ENCODE assay signal across 23 mouse cellular contexts in the genomic region with DNA sequence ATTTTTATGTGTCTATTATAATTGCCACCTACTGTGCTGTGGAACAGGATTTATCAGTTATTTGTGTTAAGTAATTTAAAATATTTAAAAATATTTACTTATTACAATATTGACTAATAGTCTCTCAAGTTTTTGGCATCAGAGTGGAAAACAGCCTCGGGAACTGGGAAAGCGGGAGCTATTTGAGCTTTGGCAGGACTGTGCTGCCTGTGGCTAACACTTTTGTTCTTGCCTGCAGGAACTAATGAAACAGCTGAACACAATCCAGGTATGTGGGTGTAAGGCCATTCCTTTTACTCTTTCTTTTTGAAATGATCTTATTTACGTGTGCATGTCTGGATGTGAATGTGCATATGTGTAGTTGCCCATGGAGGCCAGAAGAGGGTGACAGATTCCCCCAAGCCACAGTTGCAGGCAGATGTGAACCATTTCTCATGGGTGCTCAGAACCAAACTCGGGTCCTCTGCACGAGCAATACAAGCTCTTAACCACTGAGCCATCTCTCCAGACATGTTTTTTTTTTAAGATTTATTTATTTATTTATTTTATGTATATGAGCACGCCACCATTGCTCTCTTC. TPM values are rescaled to one million over a fixed set of nuclear protein-coding genes. Genes with fewer than 3 reads are reported as not detected.
DNase-seq lines count a peak whose midpoint lies in the region; ATAC-seq and TF ChIP-seq lines count a peak whose summit lies in the region.
"Had no signal": no experiment of that assay in that cellular context is flagged by ENCODE, and none has a peak within 500 bp of the region (broad histone marks: within the 10 kb centered on the region; RNA-seq: fewer than 3 reads in every experiment).

No protein-coding gene starts in this region.

- WGBS in forebrain, postnatal 0 days, result 87% methylated on average over 6 of the region's 6 CpGs
- 92% methylated on average over 6 of the region's 6 CpGs for WGBS in forebrain, embryonic 16.5 days
- 99% methylated on average over 6 of the region's 6 CpGs for WGBS in kidney, postnatal 0 days
- WGBS in midbrain, postnatal 0 days, result 92% methylated on average over 6 of the region's 6 CpGs
- WGBS in midbrain, embryonic 15.5 days, result 95% methylated on average over 6 of the region's 6 CpGs

- H3K4me2 ChIP-seq in forebrain, postnatal 0 days (ENCODE audit: low read depth), result no peak overlapping the region
- no peak overlapping the region for H3K4me2 ChIP-seq in forebrain, embryonic 16.5 days (ENCODE audit: low read length)
- H3K4me2 ChIP-seq in kidney, postnatal 0 days (ENCODE audit: low read length), result no peak overlapping the region
- H3K4me2 ChIP-seq in midbrain, postnatal 0 days (ENCODE audit: low read depth, low read length, poor library complexity, severe bottlenecking), result no peak overlapping the region
- no peak overlapping the region for H3K4me2 ChIP-seq in midbrain, embryonic 15.5 days
- H3K4me2 ChIP-seq: forebrain, embryonic 12.5 days; heart, embryonic 11.5 days; hindbrain, embryonic 14.5 days; stomach, embryonic 15.5 days had no signal

- H3K27me3 ChIP-seq in forebrain, postnatal 0 days (ENCODE audit: insufficient read depth, low read length), result no peaks in the 10 kb centered on the region
- no peaks in the 10 kb centered on the region; the same call in none of the 2 replicates for H3K27me3 ChIP-seq in forebrain, embryonic 16.5 days (replicated peaks; ENCODE audit: control insufficient read depth, insufficient read depth, low read length)
- H3K27me3 ChIP-seq in kidney, postnatal 0 days (ENCODE audit: insufficient read depth, low read length), result no peaks in the 10 kb centered on the region
- no peaks in the 10 kb centered on the region for H3K27me3 ChIP-seq in midbrain, postnatal 0 days (ENCODE audit: insufficient read depth, low read length)
- H3K27me3 ChIP-seq in midbrain, embryonic 15.5 days (replicated peaks), result no peaks in the 10 kb centered on the region
- H3K27me3 ChIP-seq: forebrain, embryonic 12.5 days; stomach, embryonic 15.5 days had no signal

- H3K9ac ChIP-seq in forebrain, postnatal 0 days, result no peak overlapping the region
- no peak overlapping the region for H3K9ac ChIP-seq in forebrain, embryonic 16.5 days (replicated peaks; ENCODE audit: low read depth, low read length)
- H3K9ac ChIP-seq in kidney, postnatal 0 days (ENCODE audit: low read depth, low read length), result no peak overlapping the region
- no peak overlapping the region for H3K9ac ChIP-seq in midbrain, postnatal 0 days (replicated peaks; ENCODE audit: low read length, poor library complexity, severe bottlenecking)
- H3K9ac ChIP-seq in midbrain, embryonic 15.5 days, result no peak overlapping the region
- H3K9ac ChIP-seq: forebrain, embryonic 12.5 days; hindbrain, embryonic 14.5 days; stomach, embryonic 15.5 days had no signal

- H3K9me3 ChIP-seq in forebrain, postnatal 0 days (ENCODE audit: low read length), result peaks cover 5% of the 10 kb centered on the region; the same call in 1 of the 2 replicates
- peaks cover 4% of the 10 kb centered on the region; the same call in 1 of the 2 replicates for H3K9me3 ChIP-seq in forebrain, embryonic 16.5 days (ENCODE audit: control insufficient read depth, low read length)
- no peaks in the 10 kb centered on the region for H3K9me3 ChIP-seq in kidney, postnatal 0 days (replicated peaks; ENCODE audit: low read length)
- H3K9me3 ChIP-seq in midbrain, postnatal 0 days (ENCODE audit: low read length), result no peaks in the 10 kb centered on the region
- H3K9me3 ChIP-seq in midbrain, embryonic 15.5 days, result no peaks in the 10 kb centered on the region
- H3K9me3 ChIP-seq: midbrain, embryonic 10.5 days; stomach, embryonic 15.5 days had no signal

- no peak for ATAC-seq in forebrain, postnatal 0 days
- ATAC-seq in forebrain, embryonic 16.5 days, result no peak
- ATAC-seq in kidney, postnatal 0 days (replicated peaks; ENCODE audit: low FRiP score, low read depth), result no peak
- no peak for ATAC-seq in midbrain, postnatal 0 days (ENCODE audit: low FRiP score)
- ATAC-seq in midbrain, embryonic 15.5 days (replicated peaks), result no peak

- H3K27ac ChIP-seq in forebrain, postnatal 0 days (ENCODE audit: low read depth, low read length), result no peak overlapping the region
- H3K27ac ChIP-seq in forebrain, embryonic 16.5 days (ENCODE audit: low read length), result no peak overlapping the region
- H3K27ac ChIP-seq in kidney, postnatal 0 days, result no peak overlapping the region
- H3K27ac ChIP-seq in midbrain, postnatal 0 days (ENCODE audit: low read depth, low read length), result no peak overlapping the region
- no peak overlapping the region for H3K27ac ChIP-seq in midbrain, embryonic 15.5 days
- H3K27ac ChIP-seq: forebrain, embryonic 12.5 days; hindbrain, embryonic 14.5 days; left cerebral cortex, adult 2 months; midbrain, embryonic 10.5 days; stomach, embryonic 15.5 days had no signal

- peak; percentile 15; the same call in 1 of the 2 replicates for TF ChIP-seq CTCF in forebrain, postnatal 0 days (IDR thresholded peaks at IDR 0.05; ENCODE audit: low read depth)
- peak; percentile 19; the same call in 1 of the 2 replicates for TF ChIP-seq CTCF in kidney, postnatal 0 days (IDR thresholded peaks at IDR 0.05; ENCODE audit: low read depth)
- TF ChIP-seq CTCF in midbrain, postnatal 0 days (IDR thresholded peaks at IDR 0.05), result 0 out of 2 replicates have a peak, but pooled peaks have one; percentile 28

- H3K36me3 ChIP-seq in forebrain, postnatal 0 days (ENCODE audit: insufficient read depth), result no peaks in the 10 kb centered on the region; the same call in 1 of the 2 replicates
- peaks cover 11% of the 10 kb centered on the region for H3K36me3 ChIP-seq in forebrain, embryonic 16.5 days (ENCODE audit: control insufficient read depth, insufficient read depth)
- H3K36me3 ChIP-seq in kidney, postnatal 0 days (ENCODE audit: insufficient read depth, low read length), result peaks cover 12% of the 10 kb centered on the region; the same call in 1 of the 2 replicates
- H3K36me3 ChIP-seq in midbrain, postnatal 0 days (ENCODE audit: insufficient read depth, low read length), result peaks cover 37% of the 10 kb centered on the region
- peaks cover 11% of the 10 kb centered on the region; the same call in 1 of the 2 replicates for H3K36me3 ChIP-seq in midbrain, embryonic 15.5 days (replicated peaks)

- no peak for DNase-seq in forebrain, postnatal 0 days
- DNase-seq in kidney, postnatal 0 days (ENCODE audit: low spot score), result no peak
- no peak for DNase-seq in kidney, postnatal 36 days
- DNase-seq in midbrain, postnatal 0 days (ENCODE audit: low spot score), result no peak
- DNase-seq in adipocyte (ENCODE audit: low spot score) (no peak), MN1 (ENCODE audit: low spot score) (no peak)
- DNase-seq: adrenal gland, adult 2 months; cerebellum, adult 9-11 months; gastrocnemius, postnatal 14 days; heart, postnatal 10 days; kidney, adult 18-20 months; kidney, postnatal 10 days; layer of hippocampus, adult 9-11 months; lung, postnatal 4 days; retina, postnatal 1 day had no signal

- no peaks in the 10 kb centered on the region for H3K4me1 ChIP-seq in forebrain, postnatal 0 days (ENCODE audit: insufficient read depth)
- no peaks in the 10 kb centered on the region for H3K4me1 ChIP-seq in forebrain, embryonic 16.5 days (replicated peaks; ENCODE audit: control insufficient read depth, insufficient read depth, low read length)
- H3K4me1 ChIP-seq in kidney, postnatal 0 days (replicated peaks; ENCODE audit: insufficient read depth, low read length), result no peaks in the 10 kb centered on the region
- H3K4me1 ChIP-seq in midbrain, postnatal 0 days (ENCODE audit: insufficient read depth, low read length), result no peaks in the 10 kb centered on the region
- H3K4me1 ChIP-seq in midbrain, embryonic 15.5 days, result no peaks in the 10 kb centered on the region
- H3K4me1 ChIP-seq: forebrain, embryonic 12.5 days; midbrain, embryonic 10.5 days; stomach, embryonic 15.5 days had no signal

- no peak overlapping the region for H3K4me3 ChIP-seq in forebrain, postnatal 0 days (ENCODE audit: low read depth, low read length)
- no peak overlapping the region for H3K4me3 ChIP-seq in forebrain, embryonic 16.5 days (replicated peaks; ENCODE audit: low read length)
- H3K4me3 ChIP-seq in kidney, postnatal 0 days (replicated peaks; ENCODE audit: low read depth, low read length), result no peak overlapping the region
- no peak overlapping the region for H3K4me3 ChIP-seq in midbrain, postnatal 0 days (ENCODE audit: low read depth, low read length)
- no peak overlapping the region for H3K4me3 ChIP-seq in midbrain, embryonic 15.5 days
- H3K4me3 ChIP-seq: forebrain, embryonic 12.5 days; left cerebral cortex, adult 2 months; midbrain, embryonic 10.5 days; stomach, embryonic 15.5 days had no signal

RNA-seq across cellular contexts. Expression of gene Pmm2, which starts 55.7 kb away (rescaled TPM):
- total RNA-seq in forebrain, postnatal 0 days (2014; rRNA removed), result 32.0 and 36.5 TPM in 2 replicates
- polyA plus RNA-seq in forebrain, postnatal 0 days (2015; fragmentation: Nextera tagmentation; extraction: Ambion mirVana), result 24.6 and 27.3 TPM in 2 replicates
- 48.1 and 53.4 TPM in 2 replicates for polyA plus RNA-seq in forebrain, embryonic 16.5 days (2015; fragmentation: Nextera tagmentation; extraction: Ambion mirVana)
- polyA plus RNA-seq in kidney, postnatal 0 days (2015; fragmentation: Nextera tagmentation; extraction: Ambion mirVana), result 45.0 and 53.6 TPM in 2 replicates
- 27.8 and 39.6 TPM in 2 replicates for total RNA-seq in midbrain, postnatal 0 days (2014; rRNA removed)
- 24.6 and 24.8 TPM in 2 replicates for polyA plus RNA-seq in midbrain, postnatal 0 days (2015; fragmentation: Nextera tagmentation; extraction: Ambion mirVana)
- polyA plus RNA-seq in midbrain, embryonic 15.5 days (2015; fragmentation: Nextera tagmentation; extraction: Ambion mirVana), result 45.8 and 49.9 TPM in 2 replicates

RNA-seq across cellular contexts. Expression of gene Tmem186, which starts 55.8 kb away (rescaled TPM):
- total RNA-seq in forebrain, postnatal 0 days (2014; rRNA removed), result 19.3 and 22.9 TPM in 2 replicates
- 11.7 and 16.3 TPM in 2 replicates for polyA plus RNA-seq in forebrain, postnatal 0 days (2015; fragmentation: Nextera tagmentation; extraction: Ambion mirVana)
- polyA plus RNA-seq in forebrain, embryonic 16.5 days (2015; fragmentation: Nextera tagmentation; extraction: Ambion mirVana), result 26.8 and 27.8 TPM in 2 replicates
- 13.8 and 16.0 TPM in 2 replicates for polyA plus RNA-seq in kidney, postnatal 0 days (2015; fragmentation: Nextera tagmentation; extraction: Ambion mirVana)
- 18.6 and 22.1 TPM in 2 replicates for total RNA-seq in midbrain, postnatal 0 days (2014; rRNA removed)
- polyA plus RNA-seq in midbrain, postnatal 0 days (2015; fragmentation: Nextera tagmentation; extraction: Ambion mirVana), result 16.1 and 17.6 TPM in 2 replicates
- polyA plus RNA-seq in midbrain, embryonic 15.5 days (2015; fragmentation: Nextera tagmentation; extraction: Ambion mirVana), result 25.3 and 25.7 TPM in 2 replicates
